Mouse (Mus musculus) heart, embryonic 10.5 days (tissue): ENCODE results near the gene Gna15. TPM values are rescaled to one million over a fixed set of nuclear protein-coding genes. Genes with fewer than 3 reads are reported as not detected.

Experiments
- DNase-seq: peaks from one replicate; pipeline ENCODE4 v3.0.0-alpha.2; 2017; ENCODE audit warnings: low spot score
- H3K27ac ChIP-seq: fragments of 300-500 bp; sonication (generic); 2 replicates; pipeline ENCODE4 v1.5.1; 2016; ENCODE audit warnings: mild to moderate bottlenecking
- H3K27me3 ChIP-seq: fragments of 300-500 bp; sonication (generic); 2 replicates; pipeline ENCODE4 v1.6.1; 2016; ENCODE audit warnings: mild to moderate bottlenecking; ENCODE audit not compliant: poor library complexity, insufficient read depth, severe bottlenecking
- H3K36me3 ChIP-seq: fragments of 300-500 bp; sonication (generic); 2 replicates; pipeline ENCODE4 v1.6.1; 2016; ENCODE audit warnings: mild to moderate bottlenecking, moderate library complexity
- H3K4me1 ChIP-seq: fragments of 300-500 bp; sonication (generic); 2 replicates; pipeline ENCODE4 v1.6.1; 2016; ENCODE audit warnings: mild to moderate bottlenecking
- H3K4me3 ChIP-seq: fragments of 300-500 bp; sonication (generic); 2 replicates; pipeline ENCODE4 v1.5.1; 2016; ENCODE audit warnings: mild to moderate bottlenecking, moderate library complexity
- H3K9me3 ChIP-seq: fragments of 300-500 bp; sonication (generic); 2 replicates; pipeline ENCODE4 v1.6.1; 2016; ENCODE audit warnings: mild to moderate bottlenecking, moderate library complexity
- WGBS: fragments of 180-500 bp; shearing (Covaris S2); methylation state at CpG from one replicate; pipeline ENCODE4 v1.1.7; 2016; 5-methylcytosine and 5-hydroxymethylcytosine counted together
- polyA plus RNA-seq: library from polyadenylated mRNA; unstranded; fragments of >200 nt; fragmentation: Nextera tagmentation; extraction: Ambion mirVana; gene quantifications from 2 replicates; pipeline ENCODE4 v1.2.1, GENCODE M21; 2016

The Gna15 gene
- polyA plus RNA-seq, 1 experiment from 2014 or later = 2.8 TPM

DNA sequence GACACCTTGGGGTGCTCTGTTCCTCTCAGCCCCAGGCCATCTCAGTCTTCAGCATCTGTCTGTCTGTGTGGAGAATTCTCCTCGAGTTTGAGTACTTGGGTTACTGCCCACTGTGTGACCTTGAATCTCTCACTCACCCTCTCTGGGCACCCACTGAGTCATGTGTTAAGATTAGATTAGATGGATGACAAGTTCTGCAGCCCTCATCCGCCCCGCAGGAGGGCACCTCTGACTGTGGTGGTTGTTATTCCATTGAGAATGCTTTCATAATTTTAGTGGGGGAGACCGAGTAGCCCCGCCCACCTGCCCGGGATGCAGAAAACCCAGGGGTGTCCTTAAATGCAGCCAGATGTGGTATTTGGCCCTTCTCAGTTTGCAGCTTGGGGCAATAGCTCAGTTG lies 39.5 kb upstream of the Gna15 start:
- H3K27ac ChIP-seq = peak overlapping the region; percentile 62; the same call in 1 of the 2 replicates
- WGBS = 40% methylated on average over 6 of the region's 6 CpGs
- no peak for DNase-seq
- H3K9me3 ChIP-seq = no peaks in the 10 kb centered on the region
- H3K36me3 ChIP-seq = peaks cover 62% of the 10 kb centered on the region
- peaks cover 30% of the 10 kb centered on the region for H3K27me3 ChIP-seq
- peaks cover 74% of the 10 kb centered on the region for H3K4me1 ChIP-seq
- peak overlapping the region; percentile 47; the same call in 1 of the 2 replicates for H3K4me3 ChIP-seq

DNA sequence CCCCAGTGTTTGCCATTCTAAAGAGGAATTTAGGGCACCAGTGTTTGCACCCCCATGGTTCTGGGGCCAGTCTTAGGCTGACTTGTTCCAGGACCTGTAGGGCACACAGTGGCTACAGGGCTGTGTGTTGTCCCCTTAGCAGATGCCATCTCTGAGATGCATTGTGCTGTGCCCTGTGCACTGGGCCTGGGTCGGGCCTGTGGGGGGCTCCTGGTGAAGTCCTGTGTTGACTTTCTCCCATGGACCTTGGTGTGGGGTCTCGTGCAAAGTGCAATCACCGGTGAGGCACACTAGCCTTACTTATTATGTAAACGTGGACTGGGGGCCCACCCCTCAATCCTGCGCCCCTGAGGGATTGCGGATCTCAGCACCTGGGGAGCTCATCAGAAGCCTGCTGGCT lies 38.4 kb upstream of the Gna15 start:
- H3K27me3 ChIP-seq = peaks cover 26% of the 10 kb centered on the region
- H3K36me3 ChIP-seq = peaks cover 62% of the 10 kb centered on the region
- 0 out of 2 replicates have a peak overlapping the region, but pooled peaks have one; percentile 62 for H3K27ac ChIP-seq
- H3K9me3 ChIP-seq = no peaks in the 10 kb centered on the region
- no peak for DNase-seq
- peak overlapping the region; percentile 15; the same call in 1 of the 2 replicates for H3K4me3 ChIP-seq
- WGBS = 82% methylated on average over 6 of the region's 6 CpGs
- H3K4me1 ChIP-seq = peaks cover 64% of the 10 kb centered on the region

DNA sequence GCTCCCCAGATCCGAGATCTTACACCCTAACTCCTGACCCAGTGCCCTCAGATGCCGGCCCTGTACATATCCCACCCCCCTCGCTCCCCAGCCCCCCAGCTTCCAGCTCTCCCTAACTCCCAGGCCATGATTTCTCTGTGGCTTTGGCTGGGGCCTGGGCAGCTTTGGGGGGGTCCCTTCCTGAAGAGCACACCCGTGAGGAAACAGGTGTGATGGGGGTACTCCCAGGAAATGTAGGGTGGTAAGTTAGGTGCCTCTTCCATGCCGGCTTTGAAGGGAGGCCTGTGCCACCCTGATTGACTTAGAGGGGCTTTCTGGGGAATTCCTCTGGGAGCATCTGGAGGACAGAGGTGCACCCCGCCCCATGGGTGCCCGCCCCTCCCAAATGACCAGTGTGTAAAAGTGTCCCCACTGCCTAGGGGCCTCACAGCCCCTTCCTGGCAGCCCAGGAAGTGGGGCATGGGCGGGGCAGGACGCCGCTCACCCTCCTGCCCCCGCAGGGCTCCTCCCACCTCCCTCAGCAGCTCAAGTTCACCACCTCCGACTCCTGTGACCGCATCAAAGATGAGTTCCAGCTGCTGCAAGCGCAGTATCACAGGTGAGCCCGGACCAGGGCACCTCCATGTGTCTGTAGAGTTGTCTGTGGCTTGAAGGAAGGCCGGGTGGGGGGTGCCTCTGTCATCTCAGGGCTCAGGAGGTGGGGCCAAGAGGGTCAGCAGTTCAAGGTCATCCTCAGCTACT lies 36.9 kb upstream of the Gna15 start:
- WGBS = 13% methylated on average over 16 of the region's 16 CpGs
- Histone ChIP-seq H3K36me3 (peaks cover 49% of the 10 kb centered on the region), H3K27ac (peak overlapping the region; percentile 98), H3K27me3 (peaks cover 13% of the 10 kb centered on the region; the same call in 1 of the 2 replicates), H3K9me3 (no peaks in the 10 kb centered on the region), H3K4me1 (peaks cover 62% of the 10 kb centered on the region), H3K4me3 (peak overlapping the region; percentile 91)
- DNase-seq = no peak

DNA sequence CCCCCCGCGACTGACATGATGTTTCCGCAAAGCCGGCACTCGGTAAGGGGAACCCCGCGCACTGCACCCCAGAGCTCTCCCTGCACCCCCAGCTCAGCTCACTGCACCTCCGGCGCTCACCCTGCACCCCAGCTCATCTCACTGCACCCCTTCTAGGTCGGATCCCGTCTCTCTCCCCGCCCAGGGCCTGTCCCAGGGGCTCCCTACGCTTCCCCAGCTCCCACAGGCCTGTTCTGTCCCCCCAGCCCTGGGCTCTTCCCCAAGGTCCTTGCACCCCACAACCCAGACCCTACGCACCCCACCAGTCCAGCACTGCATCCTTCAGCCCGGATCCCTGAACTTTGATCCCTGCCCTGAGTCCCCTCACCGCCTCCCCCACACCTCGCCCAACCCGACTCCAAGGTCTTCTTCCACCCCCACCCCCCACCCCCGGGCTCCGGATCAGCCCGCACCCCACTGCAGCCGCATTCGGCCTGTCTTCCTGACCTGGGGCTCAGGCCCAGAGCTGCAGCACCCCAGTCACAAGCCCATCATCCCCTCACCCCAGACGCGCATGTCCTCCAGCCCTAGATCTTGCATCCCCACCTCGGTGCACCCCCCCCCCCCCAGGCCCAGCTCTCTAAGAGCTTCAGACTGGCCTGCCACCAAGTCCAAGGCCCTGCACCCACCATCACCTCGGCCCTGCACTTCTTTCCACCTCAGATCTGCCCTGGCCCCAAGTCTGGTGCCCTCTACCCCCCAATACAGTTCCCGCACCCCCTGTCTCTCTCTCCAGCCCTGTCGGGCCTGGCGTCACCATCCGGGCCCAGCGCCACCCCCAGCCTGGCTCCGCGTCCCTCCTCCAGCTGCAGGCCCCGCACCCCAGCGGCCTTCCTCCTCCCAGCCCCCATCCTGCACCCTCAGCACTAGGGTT lies 35.9 kb upstream of the Gna15 start:
- H3K27ac ChIP-seq = peak overlapping the region; percentile 98
- H3K36me3 ChIP-seq = peaks cover 39% of the 10 kb centered on the region
- H3K4me1 ChIP-seq = peaks cover 52% of the 10 kb centered on the region
- WGBS = 2% methylated on average over 31 of the region's 36 CpGs
- no peaks in the 10 kb centered on the region for H3K9me3 ChIP-seq
- H3K4me3 ChIP-seq = peak overlapping the region; percentile 91
- H3K27me3 ChIP-seq = peaks cover 6% of the 10 kb centered on the region; the same call in 1 of the 2 replicates
- DNase-seq = no peak

DNA sequence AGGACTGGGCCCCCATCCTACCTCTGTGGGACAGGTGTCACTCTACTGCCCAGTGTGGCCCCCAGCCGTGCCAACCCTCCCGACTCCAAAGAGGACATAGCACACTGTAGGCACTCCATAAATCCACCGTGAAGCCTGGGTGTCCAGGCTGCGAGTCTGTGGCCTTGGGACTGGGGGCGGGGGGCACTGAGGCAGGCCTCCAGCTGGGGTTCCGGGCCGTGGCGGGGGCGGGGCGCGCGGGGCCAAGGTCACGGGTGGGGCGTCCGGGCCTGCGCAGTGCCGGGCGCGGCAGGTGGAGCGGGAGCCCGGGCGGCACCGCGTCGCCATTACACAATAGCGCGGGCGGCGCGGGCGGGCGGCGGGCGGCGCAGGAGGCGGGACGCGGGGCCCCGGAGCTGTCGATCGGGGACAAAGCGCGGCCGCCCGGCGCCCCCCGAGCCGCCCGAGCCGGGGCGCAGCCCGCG lies 35.2 kb upstream of the Gna15 start, which contains the start of gene Aes:
TSS of gene Aes (plus strand) at position 326 of the 464 bp plus-strand sequence.
- DNase-seq = no peak
- Histone ChIP-seq H3K36me3 (peaks cover 32% of the 10 kb centered on the region), H3K4me3 (peak within 1 kb of the TSS; percentile 91), H3K9me3 (no peaks in the 10 kb centered on the region), H3K4me1 (peaks cover 45% of the 10 kb centered on the region), H3K27me3 (no peaks in the 10 kb centered on the region), H3K27ac (peak within 1 kb of the TSS; percentile 98)
- under 1% methylated on average over 49 of the region's 53 CpGs for WGBS

DNA sequence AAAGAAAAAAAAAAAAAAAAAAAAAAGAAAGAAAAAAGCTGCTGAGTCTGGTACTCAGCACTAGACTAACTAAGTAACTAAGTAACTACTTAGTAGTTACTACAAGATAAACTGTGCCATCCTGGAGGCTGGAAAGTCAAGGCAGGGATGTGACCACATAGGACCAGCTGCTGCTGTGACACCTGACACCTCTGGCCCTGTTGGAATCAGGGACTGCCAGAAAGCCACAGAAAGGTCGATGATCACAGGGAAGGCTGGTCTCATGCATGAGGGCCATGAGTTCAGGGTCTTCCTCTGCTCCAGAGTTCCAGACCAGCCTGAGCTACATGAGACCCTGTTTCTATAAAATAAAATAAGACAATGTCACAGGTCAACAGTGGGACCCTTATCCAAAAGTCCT lies 33.5 kb upstream of the Gna15 start:
- WGBS = 32% methylated on average over 1 of the region's 1 CpGs
- Histone ChIP-seq H3K27ac (no peak overlapping the region), H3K36me3 (peaks cover 17% of the 10 kb centered on the region), H3K9me3 (peaks cover 3% of the 10 kb centered on the region; the same call in 1 of the 2 replicates), H3K4me3 (no peak overlapping the region), H3K4me1 (peaks cover 28% of the 10 kb centered on the region), H3K27me3 (no peaks in the 10 kb centered on the region)
- DNase-seq = no peak

DNA sequence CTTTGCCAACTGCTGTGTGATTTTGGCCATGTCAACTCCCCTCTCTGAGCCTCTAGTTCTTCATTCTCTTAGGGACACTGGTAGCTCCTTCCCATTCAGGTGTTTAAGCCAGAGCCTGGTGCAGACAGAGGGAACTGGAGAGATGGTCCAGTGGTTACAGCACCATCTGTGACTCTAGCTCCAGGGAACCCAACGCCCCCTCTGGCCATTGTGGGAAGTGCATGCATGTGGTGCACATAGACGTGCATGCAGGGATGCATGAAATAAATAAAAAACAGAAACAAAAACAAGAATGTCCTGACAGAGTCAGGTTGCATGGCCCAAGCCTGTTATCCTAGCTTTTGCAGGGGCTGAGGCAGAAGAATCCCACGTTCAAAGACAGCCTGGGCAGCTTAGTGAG lies 32.3 kb upstream of the Gna15 start:
- DNase-seq = no peak
- Histone ChIP-seq H3K27ac (no peak overlapping the region), H3K4me3 (no peak overlapping the region), H3K27me3 (no peaks in the 10 kb centered on the region), H3K4me1 (peaks cover 26% of the 10 kb centered on the region), H3K9me3 (peaks cover 3% of the 10 kb centered on the region; the same call in 1 of the 2 replicates), H3K36me3 (peaks cover 6% of the 10 kb centered on the region)
- WGBS = 63% methylated on average over 3 of the region's 3 CpGs

DNA sequence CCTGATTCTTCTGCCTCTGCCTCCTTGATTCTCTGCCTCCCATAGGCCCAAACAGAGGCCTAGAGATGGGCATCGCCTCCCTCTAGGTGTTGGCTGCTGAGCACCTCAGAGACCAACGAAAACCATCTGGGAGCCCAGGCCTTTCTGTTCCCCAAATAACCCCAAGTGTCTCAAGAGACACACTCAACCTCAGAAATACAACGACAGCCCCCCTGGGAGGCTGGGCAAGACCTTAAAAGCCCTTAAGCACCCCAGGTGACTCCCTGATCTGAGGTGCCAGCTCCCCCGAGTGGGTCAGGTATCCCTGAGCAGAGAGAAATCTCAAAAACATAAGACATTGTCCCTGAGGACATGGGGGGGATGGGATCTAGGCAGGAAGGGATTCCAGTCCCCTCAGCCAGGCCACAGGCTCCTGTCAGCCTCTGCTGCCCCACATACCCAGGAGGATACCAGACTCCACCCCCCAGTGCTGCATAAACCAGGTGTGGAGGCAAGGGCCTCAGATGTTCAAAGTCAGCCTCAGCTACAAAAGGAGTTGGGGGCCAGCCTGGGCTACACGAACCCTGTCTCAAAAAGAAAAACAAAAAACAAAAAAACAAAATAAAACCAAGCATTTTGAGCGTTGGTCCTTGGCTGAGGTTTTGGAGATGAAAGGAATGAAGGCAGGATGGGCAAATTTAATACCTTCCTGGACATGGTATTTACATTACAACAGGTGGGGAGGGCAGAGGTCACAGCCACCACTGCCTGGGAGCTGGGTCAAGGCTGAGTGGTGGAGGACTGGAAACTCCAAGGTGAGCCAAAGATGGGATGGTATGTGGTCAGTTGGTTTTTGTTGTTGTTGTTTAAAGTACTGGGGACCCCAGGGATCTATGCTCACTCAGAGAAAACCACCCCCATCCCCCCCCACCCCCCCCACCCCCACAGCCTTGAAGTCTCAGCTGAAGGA lies 30.1 kb upstream of the Gna15 start:
- Histone ChIP-seq H3K36me3 (no peaks in the 10 kb centered on the region), H3K27ac (no peak overlapping the region), H3K27me3 (no peaks in the 10 kb centered on the region), H3K9me3 (peaks cover 3% of the 10 kb centered on the region; the same call in 1 of the 2 replicates), H3K4me1 (peaks cover 10% of the 10 kb centered on the region), H3K4me3 (no peak overlapping the region)
- WGBS = 78% methylated on average over 6 of the region's 6 CpGs
- no peak for DNase-seq

DNA sequence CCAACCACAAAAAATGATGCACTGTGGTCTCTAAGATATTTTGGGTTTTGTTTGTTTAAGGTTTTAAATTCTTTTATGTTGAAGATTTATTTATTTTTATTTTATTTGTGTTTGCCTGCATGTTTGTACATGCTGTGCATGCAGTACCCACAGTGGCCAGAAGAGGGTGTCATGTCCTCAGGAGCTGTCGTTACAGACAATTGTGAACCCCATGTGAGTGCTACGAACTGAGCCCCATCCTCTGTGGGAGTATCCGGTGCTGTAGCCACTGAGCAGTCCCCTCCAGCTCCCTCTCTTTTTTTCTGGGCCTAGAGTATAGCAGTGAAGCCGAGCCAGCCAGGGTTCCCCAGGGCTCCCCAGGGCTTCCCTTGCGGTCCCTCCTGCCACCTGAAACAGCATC lies 29.2 kb upstream of the Gna15 start:
- Histone ChIP-seq H3K36me3 (no peaks in the 10 kb centered on the region), H3K27ac (no peak overlapping the region), H3K4me3 (no peak overlapping the region), H3K4me1 (peaks cover 7% of the 10 kb centered on the region; the same call in 1 of the 2 replicates), H3K27me3 (no peaks in the 10 kb centered on the region), H3K9me3 (peaks cover 3% of the 10 kb centered on the region; the same call in 1 of the 2 replicates)
- DNase-seq = no peak
- 81% methylated on average over 5 of the region's 5 CpGs for WGBS

DNA sequence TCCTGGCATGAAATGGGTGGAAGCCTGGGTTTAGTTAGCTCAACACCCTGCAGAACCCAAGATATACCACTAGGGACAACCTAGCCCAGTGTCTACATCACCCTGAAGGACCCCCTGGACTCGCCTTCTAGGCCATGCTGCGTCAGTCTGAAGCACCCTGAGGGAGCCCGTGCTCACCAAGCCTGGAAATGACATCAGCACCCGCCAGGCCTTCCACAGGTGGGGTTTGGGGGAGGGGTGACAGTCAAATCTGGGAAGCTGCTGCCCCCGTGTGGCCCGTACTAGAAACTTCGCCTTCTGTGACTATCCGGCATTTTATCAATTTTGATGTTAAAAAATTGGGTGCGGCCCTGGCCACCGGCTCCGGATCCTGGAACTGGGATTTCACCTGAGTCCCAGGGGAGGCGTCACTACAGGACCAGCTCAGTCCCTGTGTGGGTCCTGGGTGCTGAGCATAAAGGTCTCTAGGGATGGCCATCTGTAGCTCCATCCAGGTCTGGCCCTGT lies 27.6 kb upstream of the Gna15 start:
- Histone ChIP-seq H3K4me3 (no peak overlapping the region), H3K27ac (0 out of 2 replicates have a peak overlapping the region, but pooled peaks have one; percentile 2), H3K27me3 (no peaks in the 10 kb centered on the region), H3K9me3 (peaks cover 3% of the 10 kb centered on the region; the same call in 1 of the 2 replicates), H3K36me3 (no peaks in the 10 kb centered on the region), H3K4me1 (peaks cover 7% of the 10 kb centered on the region; the same call in 1 of the 2 replicates)
- 6% methylated on average over 12 of the region's 12 CpGs for WGBS
- DNase-seq = peak; percentile 92

DNA sequence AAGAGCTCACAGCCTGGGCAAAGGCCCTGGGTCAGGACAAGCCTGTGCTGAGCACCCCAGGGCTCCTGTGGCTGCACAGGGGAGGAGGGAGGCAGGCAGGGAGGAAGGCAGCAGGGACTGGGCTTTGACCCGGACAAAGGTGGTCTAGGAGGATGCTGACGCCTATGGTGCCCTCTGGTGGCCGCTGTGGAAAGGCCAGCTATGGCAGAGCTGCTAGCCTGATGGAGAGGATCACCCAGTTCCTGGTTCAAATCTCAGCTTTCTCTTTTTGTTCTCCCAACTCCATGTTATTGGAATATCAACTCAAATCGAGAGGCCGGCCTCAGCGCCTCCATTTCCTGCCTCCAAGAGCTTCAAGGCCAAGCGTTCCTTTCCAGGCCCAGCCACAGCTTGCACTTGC lies 26.2 kb upstream of the Gna15 start:
- Histone ChIP-seq H3K4me1 (peaks cover 13% of the 10 kb centered on the region), H3K36me3 (no peaks in the 10 kb centered on the region), H3K9me3 (peaks cover 3% of the 10 kb centered on the region; the same call in 1 of the 2 replicates), H3K27me3 (no peaks in the 10 kb centered on the region), H3K27ac (no peak overlapping the region), H3K4me3 (no peak overlapping the region)
- WGBS = 8% methylated on average over 7 of the region's 7 CpGs
- DNase-seq = peak; percentile 89
